Mouse (Mus musculus) embryonic facial prominence, embryonic 15.5 days (tissue): Measurements from ENCODE around the gene Zfp282. TPM values are rescaled to one million over a fixed set of nuclear protein-coding genes. Genes with fewer than 3 reads are reported as not detected.

Experiments used
- ATAC-seq: fragments of 200-750 bp; cut with Nextera tagmentation; 2 replicates; pipeline ENCODE4 v1.8.0; 2017; ENCODE audit warnings: low read depth, moderate TSS enrichment; ENCODE audit not compliant: insufficient number of reproducible peaks, low FRiP score, low TSS enrichment
- H3K27ac ChIP-seq: fragments of 300-500 bp; sonication (generic); replicated peaks from 2 replicates; pipeline ENCODE4 v1.5.1; 2015; ENCODE audit warnings: mild to moderate bottlenecking, inconsistent platforms
- H3K27me3 ChIP-seq: fragments of 300-500 bp; sonication (generic); 2 replicates; pipeline ENCODE4 v1.6.1; 2015; ENCODE audit warnings: inconsistent platforms
- H3K36me3 ChIP-seq: fragments of 300-500 bp; sonication (generic); 2 replicates; pipeline ENCODE4 v1.6.1; 2015; ENCODE audit warnings: mild to moderate bottlenecking, inconsistent platforms
- H3K4me1 ChIP-seq: fragments of 300-500 bp; sonication (generic); 2 replicates; pipeline ENCODE4 v1.6.1; 2015; ENCODE audit warnings: inconsistent platforms
- H3K4me2 ChIP-seq: fragments of 300-500 bp; sonication (generic); replicated peaks from 2 replicates; pipeline ENCODE4 v1.6.1; 2015; ENCODE audit warnings: mild to moderate bottlenecking, inconsistent platforms
- H3K4me3 ChIP-seq: fragments of 300-500 bp; sonication (generic); replicated peaks from 2 replicates; pipeline ENCODE4 v1.5.1; 2015; ENCODE audit warnings: mild to moderate bottlenecking, inconsistent platforms
- H3K9ac ChIP-seq: fragments of 300-500 bp; sonication (generic); 2 replicates; pipeline ENCODE4 v1.6.1; 2015; ENCODE audit warnings: inconsistent platforms
- H3K9me3 ChIP-seq: fragments of 300-500 bp; sonication (generic); replicated peaks from 2 replicates; pipeline ENCODE4 v1.6.1; 2016; ENCODE audit warnings: inconsistent platforms
- WGBS: fragments of 180-500 bp; shearing (Covaris S2); methylation state at CpG from one replicate; pipeline ENCODE4 v1.1.7; 2015; 5-methylcytosine and 5-hydroxymethylcytosine counted together
- polyA plus RNA-seq: library from polyadenylated mRNA; unstranded; fragments of >200 nt; fragmentation: Nextera tagmentation; extraction: Ambion mirVana; gene quantifications from 2 replicates; pipeline ENCODE4 v1.2.1, GENCODE M21; 2015

The Zfp282 gene
- polyA plus RNA-seq, 1 experiment from 2014 or later, result 24.8 TPM

DNA sequence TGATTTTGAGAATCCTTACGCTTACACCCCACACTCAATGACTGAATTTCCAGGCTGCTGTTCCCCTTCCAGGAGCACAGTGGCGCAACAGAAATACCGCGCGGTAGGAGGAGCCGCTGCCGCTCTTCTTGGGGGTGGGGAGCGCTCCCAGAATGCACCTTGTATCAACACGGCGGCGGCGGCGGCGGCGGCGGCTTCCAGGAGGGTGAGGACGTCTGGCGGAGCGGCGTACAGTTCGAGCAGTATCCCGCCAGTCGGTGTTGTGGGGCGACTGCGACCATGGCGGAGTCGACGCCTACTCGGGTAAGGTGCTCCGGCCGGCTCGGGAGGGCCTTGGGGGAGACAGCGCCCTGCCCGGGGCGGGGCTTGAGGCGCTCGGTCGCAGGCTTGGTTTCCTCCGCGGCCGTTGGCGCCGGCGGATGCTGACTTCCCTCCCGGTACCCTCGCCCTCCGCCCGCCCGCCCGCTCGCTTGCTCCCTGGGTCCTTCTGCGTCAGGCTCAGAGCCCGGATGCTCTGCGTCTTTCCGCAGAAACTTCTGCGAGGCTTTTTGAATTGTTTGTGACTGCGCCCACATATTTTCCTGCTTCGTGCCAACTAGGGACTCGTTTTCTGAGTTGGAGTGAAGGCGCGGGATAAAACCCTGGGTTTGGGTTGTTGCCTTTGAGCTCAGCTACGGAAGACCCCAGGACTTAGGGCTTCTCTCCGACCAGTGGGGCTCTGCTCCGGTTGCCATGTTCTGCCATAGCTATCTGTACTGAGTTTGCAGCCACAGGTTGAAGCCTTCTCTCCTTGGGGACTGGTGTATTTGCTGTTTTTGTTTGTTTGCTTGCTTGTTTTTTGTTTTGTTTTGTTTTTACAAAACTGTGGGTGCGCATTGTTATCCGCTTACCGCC is 43.7 kb downstream of the Zfp282 start, which contains the start of gene Zfp212:
Gene Zfp212 (plus strand): TSS at position 30 of the 894 bp plus-strand sequence.
- ATAC-seq, result peak; percentile 93
- H3K4me3 ChIP-seq, result peak within 1 kb of the TSS; percentile 86
- peak within 1 kb of the TSS; percentile 99 for H3K27ac ChIP-seq
- H3K27me3 ChIP-seq, result no peaks in the 10 kb centered on the region
- H3K36me3 ChIP-seq, result 0 out of 2 replicates have a peak, but pooled peaks cover 2% of the 10 kb centered on the region
- H3K4me1 ChIP-seq, result peaks cover 20% of the 10 kb centered on the region
- under 1% methylated on average over 67 of the region's 67 CpGs for WGBS
- peak within 1 kb of the TSS; percentile 49 for H3K4me2 ChIP-seq
- H3K9me3 ChIP-seq, result no peaks in the 10 kb centered on the region
- peak within 1 kb of the TSS; percentile 64 for H3K9ac ChIP-seq

DNA sequence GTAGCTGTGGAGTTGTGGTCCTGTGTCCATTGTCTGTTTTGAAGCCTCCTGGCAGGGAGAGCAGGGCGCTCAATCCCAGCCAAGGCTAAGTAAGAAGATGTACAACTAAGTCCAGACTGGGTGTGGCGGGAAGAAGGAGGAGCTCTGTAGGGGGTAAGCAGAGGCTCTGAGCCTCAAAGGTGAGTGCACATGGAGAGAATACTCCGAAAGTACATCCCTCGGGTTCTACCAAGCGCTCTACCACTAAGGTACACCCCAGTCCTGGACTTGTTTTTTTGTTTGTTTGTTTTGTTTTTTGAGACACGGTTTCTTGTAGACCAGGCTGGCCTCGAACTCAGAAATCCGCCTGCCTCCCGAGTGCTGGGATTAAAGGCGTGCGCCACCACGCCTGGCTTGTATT is 65.5 kb downstream of the Zfp282 start:
- Histone ChIP-seq H3K4me2 (peak overlapping the region; percentile 77), H3K4me1 (peaks cover 13% of the 10 kb centered on the region; the same call in 1 of the 2 replicates), H3K9me3 (no peaks in the 10 kb centered on the region), H3K27me3 (no peaks in the 10 kb centered on the region), H3K9ac (peak overlapping the region; percentile 70; the same call in 1 of the 2 replicates), H3K36me3 (peaks cover 17% of the 10 kb centered on the region), H3K4me3 (peak overlapping the region; percentile 52), H3K27ac (no peak overlapping the region)
- WGBS, result 48% methylated on average over 12 of the region's 12 CpGs
- no peak for ATAC-seq

DNA sequence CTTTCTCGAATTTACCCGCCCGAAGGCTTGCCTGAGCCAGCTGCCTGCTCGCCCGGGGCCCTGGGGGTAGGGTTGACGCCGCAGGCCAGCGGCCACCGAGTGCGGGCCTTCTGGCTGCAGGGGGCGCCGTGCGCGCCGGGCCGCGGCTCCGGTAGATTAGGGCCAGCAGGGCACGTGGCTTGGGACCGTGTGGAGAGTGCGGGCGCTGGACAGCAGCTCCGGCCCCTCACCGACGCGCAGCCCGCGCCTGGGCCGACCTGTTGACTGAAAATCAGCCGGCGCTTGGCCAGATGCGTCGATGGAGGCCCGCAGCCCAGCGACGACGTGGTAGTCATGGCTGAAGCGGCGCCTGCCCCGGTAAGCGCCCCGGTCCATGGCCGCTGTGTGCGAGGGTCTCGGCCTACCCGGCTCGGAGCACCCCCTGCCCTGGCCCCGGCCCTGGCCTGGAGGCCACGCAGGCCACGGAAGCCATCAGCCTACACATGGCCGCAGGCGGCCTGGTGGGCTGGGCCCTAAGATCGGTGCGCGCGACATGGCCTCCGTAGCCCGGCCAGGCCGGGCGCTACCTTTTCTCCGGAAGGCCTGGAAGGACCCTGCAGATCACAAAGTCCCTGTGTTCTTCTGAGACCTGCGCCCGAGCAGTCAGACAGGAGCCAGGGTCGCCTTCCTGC is 66.2 kb downstream of the Zfp282 start:
- WGBS, result 9% methylated on average over 62 of the region's 64 CpGs
- peak overlapping the region; percentile 83 for H3K27ac ChIP-seq
- H3K36me3 ChIP-seq, result peaks cover 17% of the 10 kb centered on the region
- H3K27me3 ChIP-seq, result no peaks in the 10 kb centered on the region
- peak overlapping the region; percentile 77 for H3K4me2 ChIP-seq
- H3K9ac ChIP-seq, result peak overlapping the region; percentile 70
- H3K4me3 ChIP-seq, result peak overlapping the region; percentile 52
- no peaks in the 10 kb centered on the region for H3K9me3 ChIP-seq
- H3K4me1 ChIP-seq, result peaks cover 13% of the 10 kb centered on the region; the same call in 1 of the 2 replicates
- ATAC-seq, result peak; percentile 82

DNA sequence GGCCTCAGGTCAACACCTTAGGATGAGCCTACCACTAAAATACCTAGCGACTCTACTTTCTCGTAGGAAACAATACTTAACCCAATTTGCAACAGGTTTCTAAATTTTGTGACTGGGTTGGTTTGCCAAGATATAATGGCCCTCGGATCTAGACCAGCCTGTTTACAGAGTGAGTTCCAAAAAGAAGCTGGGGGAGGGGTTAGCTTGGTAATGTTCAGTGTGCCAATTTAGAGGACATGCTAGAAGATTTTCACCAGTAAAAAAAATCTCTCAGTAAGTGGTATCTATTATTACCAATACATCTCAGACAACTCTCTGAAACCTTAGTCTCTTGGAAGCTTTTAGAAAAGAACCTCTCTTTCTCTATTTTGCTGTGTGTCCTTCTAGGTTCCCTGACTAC is 66.7 kb downstream of the Zfp282 start:
- Histone ChIP-seq H3K4me1 (peaks cover 13% of the 10 kb centered on the region; the same call in 1 of the 2 replicates), H3K4me2 (peak overlapping the region; percentile 77), H3K4me3 (peak overlapping the region; percentile 52), H3K36me3 (peaks cover 17% of the 10 kb centered on the region), H3K9me3 (no peaks in the 10 kb centered on the region), H3K27me3 (no peaks in the 10 kb centered on the region), H3K9ac (peak overlapping the region; percentile 70; the same call in 1 of the 2 replicates), H3K27ac (peak overlapping the region; percentile 83; the same call in 1 of the 2 replicates)
- no peak for ATAC-seq
- 71% methylated on average over 3 of the region's 3 CpGs for WGBS

DNA sequence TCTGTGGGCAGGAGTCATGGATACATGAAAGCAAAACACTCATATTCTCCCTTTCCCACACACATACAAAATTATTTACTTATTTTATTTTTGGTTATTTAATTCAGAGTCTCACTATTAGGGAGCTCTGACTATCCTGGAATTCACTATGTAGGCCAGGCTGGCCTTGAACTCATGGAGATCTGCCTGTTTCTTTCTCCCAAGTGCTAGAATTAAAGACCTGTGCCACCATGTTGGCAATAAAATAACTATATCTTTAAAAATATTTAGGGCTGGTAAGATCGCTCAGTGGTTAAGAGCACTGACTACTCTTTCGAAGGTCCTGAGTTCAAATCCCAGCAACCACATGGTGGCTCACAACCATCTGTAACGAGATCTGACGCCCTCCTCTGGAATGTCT is 70.4 kb downstream of the Zfp282 start:
- H3K27ac ChIP-seq, result no peak overlapping the region
- WGBS, result 93% methylated on average over 4 of the region's 4 CpGs
- no peaks in the 10 kb centered on the region for H3K27me3 ChIP-seq
- H3K36me3 ChIP-seq, result peaks cover 27% of the 10 kb centered on the region
- peaks cover 12% of the 10 kb centered on the region; the same call in 1 of the 2 replicates for H3K4me1 ChIP-seq
- ATAC-seq, result no peak
- no peak overlapping the region for H3K4me3 ChIP-seq
- no peak overlapping the region for H3K4me2 ChIP-seq
- H3K9ac ChIP-seq, result no peak overlapping the region
- no peaks in the 10 kb centered on the region for H3K9me3 ChIP-seq

DNA sequence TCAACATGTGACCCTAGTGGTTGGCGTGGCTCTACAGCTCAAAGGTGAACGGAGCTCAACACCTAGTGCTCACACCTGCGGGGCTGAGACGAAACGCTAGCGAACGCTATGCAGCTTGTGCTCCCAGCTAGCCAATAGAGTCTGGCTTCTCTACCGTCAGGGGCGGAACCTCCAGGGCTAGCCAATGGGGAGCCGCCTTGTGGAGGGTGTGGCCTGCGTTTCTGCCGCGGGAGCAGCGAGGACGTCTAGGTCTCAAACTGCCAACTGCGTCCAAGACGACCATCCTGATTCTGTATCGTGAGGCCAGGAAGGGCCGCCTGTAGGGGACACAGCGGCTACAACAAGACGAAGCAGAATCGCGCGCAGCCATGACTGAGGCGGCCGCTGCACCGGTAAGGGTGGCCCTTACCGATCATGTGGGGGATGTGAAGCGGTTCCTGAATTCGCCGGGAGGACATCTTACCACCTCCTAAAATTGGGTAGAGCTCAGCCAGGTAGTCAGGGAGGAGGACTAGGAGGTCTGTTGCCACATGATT is 76.3 kb downstream of the Zfp282 start, which contains the start of gene Zfp956:
Gene Zfp956 (plus strand): TSS at position 200 of the 536 bp plus-strand sequence.
- WGBS, result under 1% methylated on average over 31 of the region's 31 CpGs
- Histone ChIP-seq H3K4me1 (peaks cover 19% of the 10 kb centered on the region), H3K4me2 (peak within 1 kb of the TSS; percentile 82)

DNA sequence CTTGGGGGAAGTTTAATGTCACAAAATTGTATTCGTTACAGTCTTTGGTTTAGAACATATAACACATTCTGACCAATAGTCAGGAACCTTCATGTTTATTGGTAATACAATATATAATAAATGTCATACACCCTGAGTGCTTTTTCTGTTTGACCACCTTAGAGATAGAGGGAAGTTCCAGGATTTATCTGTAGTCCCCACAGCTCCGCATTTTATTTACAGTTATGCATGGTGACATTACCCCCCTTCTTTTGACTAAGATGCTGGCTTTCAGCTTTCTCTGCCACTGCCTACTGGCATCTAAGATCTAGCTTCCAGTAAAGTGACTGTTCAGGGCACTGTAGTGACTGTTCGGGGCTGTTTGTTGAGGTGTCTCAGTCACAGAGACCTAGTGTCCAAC is 77.4 kb downstream of the Zfp282 start:
- ATAC-seq, result no peak

More for the DNA sequence above, 76.3 kb downstream of the Zfp282 start, which contains the start of gene Zfp956:
- ATAC-seq, result peak; percentile 97
- no peaks in the 10 kb centered on the region for H3K9me3 ChIP-seq
- H3K9ac ChIP-seq, result peak within 1 kb of the TSS; percentile 74
- H3K27me3 ChIP-seq, result no peaks in the 10 kb centered on the region
- peak within 1 kb of the TSS; percentile 72 for H3K27ac ChIP-seq
- H3K4me3 ChIP-seq, result peak within 1 kb of the TSS; percentile 67
- H3K36me3 ChIP-seq, result peaks cover 30% of the 10 kb centered on the region; the same call in 1 of the 2 replicates

DNA sequence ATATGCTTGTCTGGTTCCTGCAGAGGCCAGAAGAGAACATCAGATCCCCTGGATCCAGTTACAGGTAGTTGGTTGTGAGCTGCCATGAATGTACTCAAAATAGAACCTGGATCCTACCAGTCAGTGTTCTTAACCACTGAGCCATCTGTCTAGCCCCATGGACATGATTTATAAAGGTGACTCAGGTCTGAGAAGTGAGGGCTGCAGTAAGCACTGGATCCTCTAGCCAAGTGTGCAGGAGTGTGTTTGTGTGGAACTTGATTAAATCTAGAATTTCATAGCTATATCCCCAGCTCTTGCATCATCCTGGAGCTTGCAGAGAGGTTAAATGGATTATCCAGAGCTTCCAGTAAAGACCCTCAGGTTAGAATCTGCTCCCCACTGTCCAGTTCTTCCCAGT is 80.8 kb downstream of the Zfp282 start:
- no peak for ATAC-seq
- Histone ChIP-seq H3K4me2 (no peak overlapping the region), H3K4me3 (no peak overlapping the region), H3K27ac (no peak overlapping the region), H3K27me3 (no peaks in the 10 kb centered on the region), H3K4me1 (peaks cover 16% of the 10 kb centered on the region), H3K36me3 (peaks cover 47% of the 10 kb centered on the region), H3K9ac (no peak overlapping the region), H3K9me3 (no peaks in the 10 kb centered on the region)

More for the DNA sequence above, 77.4 kb downstream of the Zfp282 start:
- Histone ChIP-seq H3K27me3 (no peaks in the 10 kb centered on the region), H3K4me1 (peaks cover 19% of the 10 kb centered on the region), H3K9ac (no peak overlapping the region), H3K27ac (no peak overlapping the region), H3K9me3 (no peaks in the 10 kb centered on the region), H3K36me3 (peaks cover 38% of the 10 kb centered on the region), H3K4me3 (peak overlapping the region; percentile 67), H3K4me2 (peak overlapping the region; percentile 82)
- WGBS, result 90% methylated on average over 3 of the region's 3 CpGs

Other genes with a start within 250 kb of the Zfp282 start
- gene Pdia4, start 63.8 kb upstream of the Zfp282 start, polyA plus RNA-seq, result 257 and 265 TPM in 2 replicates
- 3.5 and 4.1 TPM in 2 replicates for gene Zfp786, start 46.3 kb upstream of the Zfp282 start, polyA plus RNA-seq
- 11.5 and 11.9 TPM in 2 replicates for gene Zfp398, start 41.5 kb upstream of the Zfp282 start, polyA plus RNA-seq
- gene Zfp212, start 43.3 kb downstream of the Zfp282 start, polyA plus RNA-seq, result 18.4 and 18.7 TPM in 2 replicates
- gene Zfp956, start 76.2 kb downstream of the Zfp282 start, polyA plus RNA-seq, result 11.6 and 13.2 TPM in 2 replicates
- 7.3 and 8.3 TPM in 2 replicates for gene Zfp777, start 171.7 kb downstream of the Zfp282 start, polyA plus RNA-seq
- 22.3 and 22.6 TPM in 2 replicates for gene Zfp746, start 209.4 kb downstream of the Zfp282 start, polyA plus RNA-seq